Mouse (Mus musculus) liver, adult 2 months (tissue): ENCODE results near the gene Gm6685. TPM values are rescaled to one million over a fixed set of nuclear protein-coding genes. Genes with fewer than 3 reads are reported as not detected.
"Not testable (repeated sequence)": the region's sequence is repeated elsewhere in the genome, so short reads cannot be mapped to it uniquely, and the experiment has no call there.

ENCODE experiments used
- DNase-seq: peaks from one replicate; pipeline ENCODE4 v3.0.0-alpha.2; 2011; ENCODE audit warnings: low read depth, low spot score; ENCODE audit errors: extremely low read depth
- H3K27ac ChIP-seq: fragments of 200-500 bp; replicated peaks from 2 replicates; pipeline ENCODE4 v1.5.1; 2012; ENCODE audit warnings: low read depth, mild to moderate bottlenecking, control low read depth, inconsistent platforms, low read length; ENCODE audit not compliant: insufficient read depth
- H3K27me3 ChIP-seq: fragments of 200-500 bp; 2 replicates; pipeline ENCODE4 v1.6.1; 2012; ENCODE audit warnings: mild to moderate bottlenecking, moderate library complexity, low read length, inconsistent platforms; ENCODE audit not compliant: control insufficient read depth, insufficient read depth
- H3K36me3 ChIP-seq: fragments of 200-500 bp; 2 replicates; pipeline ENCODE4 v1.6.1; 2012; ENCODE audit warnings: low read length, inconsistent platforms; ENCODE audit not compliant: control insufficient read depth, insufficient read depth
- H3K4me1 ChIP-seq: fragments of 200-500 bp; 2 replicates; pipeline ENCODE4 v1.6.1; 2011; ENCODE audit warnings: low read length; ENCODE audit not compliant: control insufficient read depth, insufficient read depth
- H3K4me3 ChIP-seq: fragments of 200-500 bp; 2 replicates; pipeline ENCODE4 v1.5.1; 2011; ENCODE audit warnings: low read depth, mild to moderate bottlenecking, control low read depth, low read length, moderate library complexity; ENCODE audit not compliant: insufficient read depth
- H3K79me2 ChIP-seq: fragments of 200-500 bp; 2 replicates; pipeline ENCODE4 v1.6.1; 2012; ENCODE audit warnings: inconsistent platforms, mild to moderate bottlenecking, low read length, moderate library complexity; ENCODE audit not compliant: control insufficient read depth, insufficient read depth
- H3K9ac ChIP-seq: fragments of 200-500 bp; 2 replicates; pipeline ENCODE4 v1.6.1; 2012; ENCODE audit warnings: low read depth, mild to moderate bottlenecking, control low read depth, inconsistent platforms, low read length
- CTCF ChIP-seq: fragments of 200-500 bp; IDR thresholded peaks from 2 replicates; pipeline ENCODE4 v1.5.1; 2011; ENCODE audit warnings: low read depth, low read length, control low read depth
- POLR2A ChIP-seq: fragments of 200-500 bp; IDR thresholded peaks from 2 replicates; pipeline ENCODE4 v1.6.1; 2011; ENCODE audit warnings: low read length, control low read depth; ENCODE audit not compliant: insufficient read depth; ENCODE audit errors: extremely low read depth
- WGBS: fragments of 180-500 bp; shearing (Covaris S2); methylation state at CpG from one replicate; pipeline ENCODE4 v1.1.7; 2018; 5-methylcytosine and 5-hydroxymethylcytosine counted together
- polyA plus RNA-seq: library from polyadenylated mRNA; depleted of rRNA; stranded (reverse); fragments of >200 nt; gene quantifications from 2 replicates; pipeline ENCODE4 v1.2.3, GENCODE M21; 2012; rRNA removed
- total RNA-seq: library from RNA; depleted of rRNA; stranded (reverse); fragments of >200 nt; gene quantifications from 2 replicates; pipeline ENCODE4 v1.2.3, GENCODE M21; 2014; rRNA removed

Gm6685 gene
- not detected in 2 replicates for total RNA-seq
- 1.4 and 2.2 TPM in 2 replicates for polyA plus RNA-seq

GRCm38 (mm10) chr11:28339224-28340150 is at the start of gene Gm6685:
TSS of gene Gm6685 (minus strand) at chr11:28339867.
- H3K36me3 ChIP-seq, H3K4me3 ChIP-seq, H3K9ac ChIP-seq, H3K4me1 ChIP-seq, H3K27me3 ChIP-seq, H3K79me2 ChIP-seq, DNase-seq, H3K27ac ChIP-seq: not testable (repeated sequence)
- WGBS, result 90% methylated on average over 45 of the region's 45 CpGs

DNA sequence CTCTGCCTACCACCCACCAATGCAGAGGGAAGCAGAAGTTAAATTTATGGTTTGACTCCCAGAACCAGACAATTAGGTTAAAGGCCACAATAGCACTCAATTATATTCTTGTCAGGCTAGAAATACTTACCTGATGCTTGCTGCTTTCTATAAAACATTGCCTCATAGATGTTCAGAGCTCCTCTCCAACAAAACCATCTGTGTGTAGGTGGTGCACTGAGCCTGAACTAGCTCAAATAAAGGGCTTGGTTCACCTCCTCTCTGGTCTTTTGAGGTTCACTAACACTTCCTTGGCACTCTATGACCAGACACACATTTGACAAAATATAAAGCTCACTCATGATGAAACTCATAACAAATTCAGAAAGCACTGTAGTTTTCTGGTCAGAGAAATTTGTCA is 36.2 kb upstream of the Gm6685 start:
- TF ChIP-seq POLR2A (no peak), CTCF (no peak)
- no peak for DNase-seq
- no peaks in the 10 kb centered on the region for H3K36me3 ChIP-seq
- H3K27ac ChIP-seq, result no peak overlapping the region
- H3K4me3 ChIP-seq, result no peak overlapping the region
- H3K79me2 ChIP-seq, result no peaks in the 10 kb centered on the region
- 0 out of 2 replicates have a peak, but pooled peaks cover 2% of the 10 kb centered on the region for H3K27me3 ChIP-seq
- H3K4me1 ChIP-seq, result no peaks in the 10 kb centered on the region
- no peak overlapping the region for H3K9ac ChIP-seq

- no peak overlapping the region for H3K27ac ChIP-seq
- 0 out of 2 replicates have a peak, but pooled peaks cover 2% of the 10 kb centered on the region for H3K27me3 ChIP-seq
- H3K36me3 ChIP-seq, result no peaks in the 10 kb centered on the region
- H3K4me1 ChIP-seq, result no peaks in the 10 kb centered on the region
- no peaks in the 10 kb centered on the region for H3K79me2 ChIP-seq
- no peak overlapping the region for H3K4me3 ChIP-seq
- no peak for DNase-seq
- no peak overlapping the region for H3K9ac ChIP-seq
- TF ChIP-seq CTCF (no peak), POLR2A (no peak)
These were observed 35.0 kb upstream of the Gm6685 start for GRCm38 (mm10) chr11:28374636-28375035.

DNA sequence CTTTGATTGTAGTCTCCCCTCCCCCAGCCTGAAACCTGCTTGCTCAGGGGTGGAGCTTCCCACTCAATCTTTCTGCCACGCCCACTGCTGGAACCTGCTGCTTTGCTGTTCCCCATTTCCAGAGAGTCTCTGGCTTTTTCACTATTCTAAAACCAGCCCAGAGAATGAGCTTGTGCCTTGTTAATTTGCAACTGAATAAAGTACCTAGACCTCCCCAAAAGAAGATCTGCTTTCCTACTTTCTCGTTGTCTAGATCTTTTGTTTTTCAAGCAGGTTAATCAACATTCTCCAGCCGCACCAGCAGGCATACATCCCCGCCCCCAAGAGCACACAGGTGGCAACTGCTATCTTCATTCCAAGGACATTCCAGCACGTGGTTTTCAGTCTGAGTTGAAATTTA is 31.7 kb upstream of the Gm6685 start:
- not testable (repeated sequence) for H3K79me2 ChIP-seq, H3K27me3 ChIP-seq, H3K36me3 ChIP-seq, DNase-seq, H3K4me3 ChIP-seq, H3K27ac ChIP-seq, H3K9ac ChIP-seq, H3K4me1 ChIP-seq
- 52% methylated on average over 5 of the region's 5 CpGs for WGBS

DNA sequence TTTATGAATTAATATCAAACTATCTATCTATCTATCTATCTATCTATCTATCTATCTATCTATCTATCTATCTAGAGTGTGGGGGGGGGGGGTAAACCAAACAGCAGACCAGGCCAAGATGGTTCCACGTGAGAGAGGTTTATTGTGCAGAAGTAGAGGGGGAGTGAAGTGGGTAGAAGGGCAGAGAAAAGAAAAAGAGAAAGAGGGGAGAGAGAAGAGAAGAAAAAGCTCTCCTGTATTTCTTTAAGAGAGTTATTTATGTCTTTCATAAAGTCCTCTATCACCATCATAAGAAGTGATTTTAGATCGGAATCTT is 26.2 kb upstream of the Gm6685 start:
- Histone ChIP-seq H3K79me2 (no peaks in the 10 kb centered on the region), H3K9ac (no peak overlapping the region), H3K4me1 (no peaks in the 10 kb centered on the region), H3K27ac (no peak overlapping the region), H3K4me3 (no peak overlapping the region), H3K27me3 (no peaks in the 10 kb centered on the region), H3K36me3 (no peaks in the 10 kb centered on the region)
- 66% methylated on average over 2 of the region's 2 CpGs for WGBS
- DNase-seq, result no peak
- TF ChIP-seq CTCF, result no peak
- no peak for TF ChIP-seq POLR2A

GRCm38 (mm10) chr11:28365209-28365928 is 25.7 kb upstream of the Gm6685 start:
- H3K27me3 ChIP-seq, result no peaks in the 10 kb centered on the region
- 0 out of 2 replicates have a peak overlapping the region, but pooled peaks have one; percentile 6 for H3K9ac ChIP-seq
- H3K4me3 ChIP-seq, result peak overlapping the region; percentile 50; the same call in 1 of the 2 replicates
- WGBS, result 18% methylated on average over 26 of the region's 26 CpGs
- no peaks in the 10 kb centered on the region for H3K36me3 ChIP-seq
- H3K27ac ChIP-seq, result no peak overlapping the region
- H3K79me2 ChIP-seq, result no peaks in the 10 kb centered on the region
- peak; percentile 66 for DNase-seq
- no peaks in the 10 kb centered on the region for H3K4me1 ChIP-seq
- TF ChIP-seq POLR2A (no peak), CTCF (no peak)
